Mouse (Mus musculus) lung, postnatal 4 days (tissue): ENCODE measurements around the gene Apopt1.

ENCODE experiments used
- DNase-seq, 2 experiments: peaks; one replicate each; pipeline ENCODE4 v3.0.0; 2021

Gene Apopt1

DNA sequence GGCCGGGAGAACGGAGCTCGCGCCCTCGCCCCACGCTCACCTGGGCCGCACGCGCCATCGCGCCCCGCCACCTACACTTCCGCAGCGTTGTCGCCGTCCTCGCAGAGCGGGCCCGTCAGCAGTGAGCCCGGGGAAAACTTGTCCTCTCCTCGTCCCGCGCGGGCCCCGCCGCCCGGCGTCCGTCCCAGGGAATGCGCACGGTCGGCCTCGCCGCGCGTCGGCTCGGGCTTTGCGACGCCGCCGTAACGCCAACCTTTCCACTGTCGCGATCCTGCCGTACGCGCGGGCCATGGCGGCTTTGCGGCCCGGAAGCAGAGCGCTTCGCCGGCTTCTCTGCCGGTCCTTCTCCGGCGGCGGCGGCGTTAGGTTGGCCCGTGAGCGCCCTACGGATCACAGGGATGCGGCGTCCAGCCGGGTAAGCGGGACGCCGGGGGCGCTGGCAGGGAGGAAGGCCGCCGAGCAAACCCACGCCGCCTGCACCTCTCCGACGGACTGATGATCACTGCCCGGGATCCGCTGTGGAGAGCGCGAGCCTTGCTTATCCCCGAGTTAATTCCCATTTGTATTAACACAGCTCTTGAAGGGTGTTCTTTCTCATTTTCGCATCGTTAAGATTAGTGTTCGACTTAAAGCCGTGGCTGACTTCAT is at the start of gene Apopt1, which contains the start of gene Bag5:
Gene Apopt1 (plus strand): TSS at position 258 of the 648 bp plus-strand sequence.
Gene Bag5 (minus strand): TSS at position 254 of the 648 bp plus-strand sequence.
- peak; percentile 94 to 96 for DNase-seq

DNA sequence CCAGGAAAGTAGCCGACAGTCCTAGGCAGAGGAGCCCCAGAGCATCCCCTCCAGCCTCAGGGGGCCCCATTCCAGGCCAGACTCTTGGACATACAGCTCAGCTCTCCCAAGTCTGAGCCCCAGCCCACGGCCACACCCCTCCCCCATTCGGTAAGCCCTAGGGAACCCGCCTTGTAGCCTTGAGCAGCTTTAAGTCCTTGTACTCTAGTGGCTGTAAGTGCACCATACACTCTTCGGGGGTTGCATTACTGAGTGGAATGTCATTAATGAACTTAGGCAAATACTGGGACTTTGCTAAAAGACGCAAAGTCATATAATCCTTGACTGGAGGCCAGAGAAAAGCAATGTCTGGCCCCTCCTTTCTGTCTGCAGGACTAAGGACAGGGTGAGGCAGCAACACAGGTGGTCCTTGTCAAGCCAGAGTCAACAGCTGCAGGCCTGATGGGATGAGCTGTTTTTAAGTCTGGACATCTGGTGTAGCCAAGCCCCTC is 48.9 kb upstream of the Apopt1 start:
- peak; percentile 66 to 88 for DNase-seq

DNA sequence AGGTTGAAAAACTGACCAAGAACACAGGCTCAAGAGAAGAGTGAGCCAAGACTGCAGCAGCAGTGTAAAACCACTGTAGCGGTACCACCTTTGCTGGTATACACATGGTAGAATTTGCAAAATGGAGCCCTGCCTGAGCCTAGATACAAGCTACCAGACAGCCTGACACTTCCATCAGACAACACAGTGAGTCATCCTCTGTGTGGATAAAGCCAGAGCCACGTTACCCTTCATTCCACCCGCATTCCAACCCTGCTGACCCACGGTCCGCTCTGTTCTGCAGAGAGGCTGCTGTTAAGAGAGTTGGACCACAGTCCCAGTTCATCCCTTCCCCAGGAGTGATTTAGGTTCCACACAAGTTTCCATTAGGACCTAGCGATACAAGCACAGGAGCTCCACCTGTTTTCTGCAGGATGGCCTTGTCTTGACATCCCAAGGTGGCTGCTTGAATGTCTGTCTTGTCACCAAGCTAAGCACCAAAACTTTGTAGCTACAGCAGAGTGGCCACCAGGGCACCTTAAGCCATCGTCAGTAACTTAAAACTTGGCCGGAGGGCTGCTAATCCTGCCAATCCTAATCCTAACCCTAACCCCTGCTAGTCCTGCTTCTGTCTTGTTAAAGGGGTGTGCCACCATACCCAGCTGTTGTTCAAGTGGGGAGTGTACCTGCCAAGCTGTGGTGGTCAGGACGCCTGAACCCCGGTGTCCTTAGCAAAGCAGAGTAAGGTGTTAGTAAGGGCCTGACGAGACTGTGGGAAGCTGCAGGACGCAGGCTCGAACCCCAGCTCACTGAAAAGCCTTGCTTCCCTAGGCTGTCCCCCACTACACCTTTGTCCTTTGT is 47.8 kb upstream of the Apopt1 start:
- no peak for DNase-seq

DNA sequence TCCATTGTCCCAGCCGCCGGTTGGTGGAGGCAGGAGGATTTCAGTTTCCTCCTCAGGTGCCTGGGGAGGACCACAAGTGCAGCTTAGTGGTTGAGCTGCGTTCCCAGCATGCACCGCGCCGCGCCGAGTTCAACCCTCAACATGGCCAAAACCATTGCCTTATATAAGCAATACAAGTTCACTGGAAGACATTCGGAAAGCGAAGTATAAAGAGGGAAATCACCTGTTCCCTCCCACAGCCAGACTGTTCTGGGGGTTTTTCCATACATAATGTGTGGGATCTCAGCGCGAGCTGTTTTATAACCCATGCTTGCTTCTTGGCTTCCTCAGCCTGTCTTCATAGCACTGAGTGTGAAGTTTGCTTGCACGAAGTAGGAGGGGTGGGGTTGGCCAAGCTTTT is 46.7 kb upstream of the Apopt1 start:
- DNase-seq = no peak

DNA sequence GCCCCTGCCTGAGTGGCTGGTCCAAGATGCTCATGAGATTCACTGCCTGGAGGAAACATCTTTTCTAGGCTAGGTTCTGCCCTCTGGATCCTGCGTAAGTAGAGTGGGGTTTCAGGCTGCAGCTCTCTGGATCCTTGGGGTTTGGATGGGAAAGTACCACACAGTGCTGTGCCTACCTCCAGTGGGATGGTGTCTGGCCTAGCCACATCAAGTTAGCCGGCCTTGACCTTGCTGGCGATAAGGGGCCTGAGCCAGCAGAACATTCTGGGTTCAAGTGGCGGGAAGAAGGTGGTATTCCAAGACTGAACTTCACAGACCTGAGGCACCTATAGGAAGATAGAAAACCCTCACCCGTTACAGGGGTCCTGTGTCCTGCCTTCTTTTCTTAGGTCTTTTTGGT is 45.6 kb upstream of the Apopt1 start:
- DNase-seq = no peak

DNA sequence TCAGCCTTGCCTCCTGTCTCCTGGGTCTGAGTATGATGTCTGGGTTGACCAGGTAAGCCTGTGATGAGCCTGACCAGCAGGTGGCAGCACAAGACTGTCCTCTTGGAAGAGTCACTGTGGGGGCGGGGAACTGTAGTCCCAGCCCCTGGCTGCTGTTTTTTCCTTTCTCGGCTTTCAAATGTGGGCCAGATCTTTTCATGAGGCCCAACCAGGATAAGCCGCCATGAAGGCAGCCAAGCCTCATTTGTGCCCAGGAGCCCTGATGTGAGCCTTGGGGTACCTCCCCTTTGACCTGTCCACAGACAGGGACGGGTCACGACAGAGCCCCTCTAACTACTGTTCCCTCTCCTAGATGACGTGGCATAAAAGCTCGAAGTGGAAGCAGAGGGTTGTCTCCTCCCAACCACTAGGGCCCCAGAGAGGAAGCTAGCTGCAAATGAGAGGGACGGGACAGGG is 44.6 kb upstream of the Apopt1 start:
- peak; percentile 91 to 96 for DNase-seq

DNA sequence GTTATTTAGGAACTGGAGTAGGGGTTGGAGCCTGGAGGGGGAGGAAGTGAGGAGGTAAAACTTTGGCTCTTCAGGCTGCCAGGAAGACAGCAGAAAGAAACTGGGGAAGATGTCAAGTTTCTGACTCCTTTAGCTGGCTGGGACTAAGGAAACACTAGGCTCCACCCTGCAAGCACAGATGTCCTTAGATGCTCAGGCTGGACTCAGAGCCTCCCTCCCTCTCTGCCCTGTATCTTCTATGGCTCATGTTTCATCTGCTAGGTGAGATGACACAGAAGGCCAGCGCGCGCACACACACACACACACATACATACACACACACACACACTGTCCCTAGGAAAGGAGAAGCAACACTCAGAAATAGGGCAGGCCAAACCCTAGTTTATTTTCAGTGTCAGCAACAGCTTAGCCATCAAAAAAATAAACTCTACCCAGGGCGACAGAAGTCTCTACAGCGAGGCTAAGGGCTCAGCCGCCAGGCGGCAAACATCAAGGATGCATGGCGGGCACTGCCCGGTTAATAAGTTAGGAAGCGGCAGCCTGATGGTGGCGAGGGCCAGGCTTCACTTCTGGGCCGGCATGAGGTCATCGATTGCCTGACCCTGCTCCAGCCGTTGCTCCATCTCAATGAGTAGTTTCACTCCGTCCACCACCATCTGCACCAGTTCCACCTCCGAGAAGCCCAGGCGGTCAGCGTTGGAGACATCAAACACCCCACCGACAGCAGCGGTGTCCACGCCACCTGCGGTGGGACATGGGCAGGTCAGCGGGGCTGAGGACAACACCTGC is 43.9 kb upstream of the Apopt1 start:
- DNase-seq = peak in 1 of 2 experiments; percentile 44

DNA sequence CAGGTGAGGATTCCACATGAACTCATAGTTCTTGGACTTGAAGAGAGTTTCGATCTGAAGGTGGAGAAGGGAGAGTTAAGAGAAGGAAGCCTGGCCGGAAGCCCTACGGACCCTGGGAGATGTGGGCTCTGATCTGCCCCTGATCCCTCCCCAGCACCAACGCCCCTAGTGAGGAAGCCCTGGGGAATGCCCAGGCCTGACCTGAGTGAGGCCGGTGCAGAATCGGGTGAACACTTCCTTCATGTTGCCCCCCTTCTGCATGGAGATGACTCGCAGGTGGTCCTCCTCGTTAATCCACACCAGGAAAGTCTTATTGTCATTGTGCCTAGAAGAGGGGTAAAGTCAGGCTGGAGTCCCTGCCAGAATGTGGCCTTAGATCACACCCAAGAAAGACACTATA is 43.1 kb upstream of the Apopt1 start:
- DNase-seq = no peak

DNA sequence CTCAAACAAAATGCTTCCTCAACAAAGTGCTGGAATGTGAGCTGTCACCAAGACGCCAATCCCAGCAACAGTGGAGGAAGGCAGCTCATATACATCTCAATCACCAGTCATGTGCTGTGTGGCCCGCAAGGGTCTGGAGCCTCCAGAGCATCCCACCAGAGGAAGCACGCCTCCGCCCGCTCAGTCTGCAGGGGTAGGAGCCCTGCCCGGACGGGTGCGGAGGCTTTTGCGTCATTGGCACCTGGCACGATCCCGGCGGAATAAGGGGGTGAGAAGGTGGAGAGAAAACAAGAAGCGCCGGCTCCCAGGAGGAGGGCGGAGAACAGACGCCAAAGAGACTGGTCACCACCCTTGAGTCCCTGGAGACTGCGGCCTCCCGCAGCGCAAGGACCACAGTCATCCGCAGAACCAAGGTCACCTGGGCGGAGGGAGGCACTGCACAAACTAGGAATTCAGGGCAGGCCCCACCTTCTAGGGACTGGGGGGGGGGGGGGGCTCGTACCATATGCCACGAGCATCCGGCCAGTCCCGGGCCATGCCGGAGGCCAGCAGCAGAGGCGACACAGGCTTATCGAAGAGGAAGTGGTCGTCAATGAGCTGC is 42.6 kb upstream of the Apopt1 start:
- peak; percentile 57 to 64 for DNase-seq

DNA sequence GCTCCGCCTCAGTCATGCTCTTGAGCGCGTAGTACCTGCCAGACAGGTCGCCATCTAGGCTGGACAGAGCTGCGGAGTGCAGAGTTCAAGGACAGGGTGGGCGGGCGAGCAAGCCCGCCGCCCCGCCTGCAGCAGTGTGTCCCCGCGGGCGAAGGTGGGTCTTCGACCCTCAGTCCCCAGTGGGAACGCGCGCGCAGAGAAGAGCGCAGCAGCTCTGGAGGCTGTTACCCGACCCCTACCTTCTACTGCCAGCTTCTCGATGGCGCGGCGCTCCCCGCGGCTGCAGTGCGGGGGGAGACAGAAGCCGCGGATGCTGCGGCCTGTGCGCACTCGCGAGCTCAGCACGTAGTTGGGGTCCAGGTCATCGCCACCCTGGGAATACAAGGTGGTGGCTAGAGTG is 42.1 kb upstream of the Apopt1 start:
- no peak for DNase-seq

DNA sequence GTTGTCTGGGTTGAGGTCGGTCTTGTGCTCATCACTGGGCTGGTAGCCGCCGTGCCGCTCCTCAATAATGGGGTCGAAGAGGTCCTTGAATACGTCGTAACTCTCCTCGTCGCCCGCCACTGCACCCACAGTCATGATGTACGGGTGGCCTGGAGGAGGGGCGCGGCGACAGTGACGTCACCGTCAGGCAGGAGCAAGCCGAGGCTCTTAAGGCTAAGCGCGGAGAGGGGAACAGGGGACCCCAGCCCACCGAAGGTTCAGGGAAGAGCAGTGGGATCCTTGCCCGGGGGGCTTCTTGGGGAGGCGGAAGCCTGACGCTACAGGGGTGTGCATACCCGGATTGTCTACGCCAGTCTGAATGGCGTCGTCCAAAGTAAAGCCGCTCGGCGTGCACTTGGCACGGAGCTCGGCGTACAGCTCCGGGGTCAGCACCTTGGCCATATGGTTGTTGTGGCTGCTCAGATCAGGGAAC is 41.6 kb upstream of the Apopt1 start:
- DNase-seq = peak; percentile 69 to 72

DNA sequence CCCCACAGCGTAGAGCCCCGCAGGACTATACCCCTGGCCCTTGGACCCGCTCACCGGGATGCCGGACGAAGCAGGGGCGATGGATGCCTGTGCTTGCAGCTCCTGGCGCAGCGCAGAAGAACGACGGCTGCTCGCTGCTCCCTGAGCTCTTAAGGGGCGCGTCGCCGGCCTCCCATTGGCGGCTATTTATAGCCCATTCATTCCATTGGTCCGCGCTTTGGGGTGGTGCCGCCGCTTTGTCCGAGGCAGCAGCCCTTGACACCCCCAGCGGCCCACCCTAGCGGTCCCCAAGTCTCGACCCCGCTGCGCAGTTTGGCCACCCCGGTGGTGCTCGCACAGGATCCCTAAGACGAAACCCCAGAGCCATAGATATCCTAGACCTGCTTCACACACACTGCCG is 40.9 kb upstream of the Apopt1 start, which contains the start of gene Ckb:
Gene Ckb (minus strand): TSS at position 163 of the 400 bp plus-strand sequence.
- DNase-seq = peak; percentile 76 to 87

DNA sequence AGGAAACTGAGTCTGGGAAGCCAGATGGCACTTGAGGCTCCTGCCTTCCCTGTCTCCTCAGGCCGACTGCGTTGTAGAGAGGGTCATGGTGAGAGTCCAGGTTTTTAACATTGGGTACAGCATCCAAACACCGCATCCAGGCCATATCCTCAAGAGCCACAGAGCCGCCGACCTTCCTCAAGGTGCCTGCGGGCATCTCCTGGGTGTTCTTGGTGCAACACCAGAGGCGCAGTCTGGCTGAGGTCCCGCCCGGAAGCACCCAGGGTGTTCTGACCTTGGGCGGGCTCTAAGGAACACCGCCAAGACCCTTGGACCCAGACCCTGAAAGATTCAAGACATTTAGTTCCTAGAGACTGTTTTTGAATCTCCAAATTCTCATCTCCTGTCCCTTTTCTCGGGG is 40.5 kb upstream of the Apopt1 start:
- no peak for DNase-seq

DNA sequence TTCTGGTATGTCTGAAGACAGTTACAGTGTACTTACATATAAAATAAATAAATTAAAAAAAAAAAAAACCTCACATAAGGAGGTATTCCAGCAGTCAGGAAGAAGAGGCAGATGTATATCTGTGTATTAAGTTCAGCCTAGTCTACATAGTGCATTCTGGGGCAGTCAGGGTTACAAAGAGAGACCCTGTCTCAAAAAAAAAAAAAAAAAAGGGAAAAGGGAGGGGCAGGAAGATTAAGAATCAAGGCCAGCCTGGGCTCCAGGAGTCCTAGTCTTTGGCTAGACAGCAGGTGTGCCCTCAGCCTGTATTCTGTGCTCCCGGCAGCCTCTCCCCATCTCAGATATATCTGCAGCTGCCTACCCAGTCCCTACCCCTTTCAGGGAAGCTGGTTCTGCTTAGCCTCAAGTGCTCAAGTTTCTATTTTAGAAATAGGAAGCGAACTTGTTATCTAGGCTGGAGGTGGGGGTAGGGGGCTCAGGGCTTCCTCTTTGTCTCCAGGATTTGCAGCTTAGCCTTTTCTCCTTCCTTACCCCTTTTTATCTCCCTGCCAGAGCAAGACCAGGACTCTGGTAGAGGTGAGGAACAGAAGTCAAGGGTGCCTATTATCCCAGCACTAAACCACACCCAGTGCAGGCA is 38.1 kb upstream of the Apopt1 start:
- DNase-seq = no peak

DNA sequence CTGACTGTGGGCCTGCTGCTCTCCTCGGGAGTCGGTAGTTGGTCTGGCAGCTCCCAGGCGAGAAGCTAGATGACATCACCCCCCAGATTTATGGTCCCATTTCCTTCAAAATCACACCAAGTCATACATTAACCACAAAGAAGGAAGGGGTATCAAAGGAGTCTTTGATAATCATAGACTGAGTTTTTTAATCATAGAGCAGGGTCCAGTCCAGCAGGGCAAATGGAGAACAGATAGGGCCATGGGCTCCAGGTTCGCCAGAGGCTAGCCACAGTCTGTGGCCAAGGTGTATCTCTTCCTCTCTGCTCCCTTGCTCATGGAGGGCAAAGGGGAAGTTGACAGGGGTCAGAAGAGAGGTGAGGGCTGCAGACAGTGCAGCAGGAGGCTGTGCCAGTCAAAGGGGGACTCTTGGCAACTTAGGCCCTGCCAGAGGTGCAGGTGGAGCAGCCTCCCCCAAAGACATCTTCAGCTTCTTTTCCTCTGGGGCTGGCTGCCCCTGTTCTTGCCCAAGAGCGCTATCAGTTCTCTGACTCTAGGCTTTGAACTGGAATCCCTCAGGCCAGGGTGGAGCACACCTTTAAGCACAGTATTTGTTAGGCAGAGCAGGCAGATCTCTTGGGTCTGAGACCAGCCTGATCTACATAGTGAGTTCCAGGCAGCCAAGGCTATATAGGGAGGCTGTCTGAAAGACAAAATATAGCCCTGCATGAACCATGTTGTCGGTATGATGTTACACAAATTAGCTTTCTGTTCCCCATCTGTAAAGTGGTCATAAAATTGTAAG is 37.1 kb upstream of the Apopt1 start:
- DNase-seq = no peak

DNA sequence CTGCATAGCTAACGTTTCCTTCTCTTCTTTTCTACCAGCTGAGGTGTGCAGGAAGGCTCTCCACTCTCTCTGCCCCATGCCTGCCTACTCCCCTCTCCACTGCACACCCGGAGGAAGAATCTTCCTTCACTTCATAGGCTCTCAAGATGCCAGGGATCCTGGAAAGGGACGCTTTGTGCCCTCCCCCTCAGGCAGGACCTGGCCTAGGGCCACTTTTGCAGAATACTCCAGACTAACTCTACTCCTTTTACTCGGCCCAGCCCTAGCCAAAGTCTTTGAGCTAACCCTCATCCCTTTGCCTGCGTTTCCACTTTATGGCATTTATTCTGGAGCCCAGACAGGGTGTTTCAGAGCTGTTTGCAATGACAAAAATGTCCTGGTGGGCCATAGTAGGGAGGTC is 35.6 kb upstream of the Apopt1 start:
- DNase-seq = peak in 1 of 2 experiments; percentile 57

DNA sequence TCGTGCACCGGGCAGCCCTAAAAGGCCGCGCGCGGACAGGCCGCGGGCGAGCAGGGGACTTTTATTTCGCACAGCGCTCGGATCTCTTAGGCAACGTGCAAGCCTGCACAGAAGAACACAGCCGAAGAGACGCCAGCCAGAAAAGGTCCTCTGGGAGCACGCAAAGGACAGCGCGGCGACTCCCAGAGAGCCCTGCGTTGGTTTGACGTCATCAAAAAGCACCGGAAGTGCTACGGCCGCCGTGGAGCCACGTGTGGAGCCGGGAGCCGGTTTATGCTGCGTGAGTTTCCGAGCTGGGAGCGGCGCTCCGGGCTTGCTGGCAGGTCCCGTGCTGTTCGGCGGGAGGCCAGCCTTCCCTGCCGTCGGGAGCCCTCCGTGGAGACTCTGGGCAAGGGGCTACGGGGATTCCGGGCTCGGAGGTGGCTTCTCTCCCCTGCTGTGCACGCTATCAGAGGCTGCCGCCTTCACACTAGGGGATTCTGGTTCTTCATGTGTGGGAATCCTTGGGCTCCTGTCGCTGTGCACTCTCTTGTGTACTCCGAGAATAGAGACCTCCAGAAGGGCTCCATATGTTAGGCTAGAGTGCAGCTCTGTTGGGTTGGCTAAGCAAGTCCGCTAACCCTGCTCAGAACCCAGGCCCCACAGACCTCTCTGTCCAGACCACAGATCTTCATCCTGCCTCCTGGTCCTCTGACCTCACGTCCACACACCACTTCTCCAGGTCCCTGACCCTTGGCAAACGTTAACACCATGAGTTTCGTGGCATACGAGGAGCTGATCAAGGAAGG is 35.0 kb upstream of the Apopt1 start, which contains the start of gene Trmt61a:
Gene Trmt61a (plus strand): TSS at position 224 of the 788 bp plus-strand sequence.
- peak; percentile 92 for DNase-seq

DNA sequence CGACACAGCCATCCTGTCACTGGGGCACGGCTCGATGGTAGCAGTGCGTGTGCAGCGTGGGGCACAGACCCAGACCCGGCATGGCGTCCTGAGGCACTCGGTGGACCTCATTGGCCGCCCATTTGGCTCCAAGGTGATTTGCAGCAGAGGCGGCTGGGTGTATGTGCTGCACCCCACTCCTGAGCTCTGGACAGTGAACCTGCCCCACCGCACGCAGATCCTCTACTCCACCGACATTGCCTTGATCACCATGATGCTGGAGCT is 34.5 kb upstream of the Apopt1 start:
- DNase-seq = no peak

DNA sequence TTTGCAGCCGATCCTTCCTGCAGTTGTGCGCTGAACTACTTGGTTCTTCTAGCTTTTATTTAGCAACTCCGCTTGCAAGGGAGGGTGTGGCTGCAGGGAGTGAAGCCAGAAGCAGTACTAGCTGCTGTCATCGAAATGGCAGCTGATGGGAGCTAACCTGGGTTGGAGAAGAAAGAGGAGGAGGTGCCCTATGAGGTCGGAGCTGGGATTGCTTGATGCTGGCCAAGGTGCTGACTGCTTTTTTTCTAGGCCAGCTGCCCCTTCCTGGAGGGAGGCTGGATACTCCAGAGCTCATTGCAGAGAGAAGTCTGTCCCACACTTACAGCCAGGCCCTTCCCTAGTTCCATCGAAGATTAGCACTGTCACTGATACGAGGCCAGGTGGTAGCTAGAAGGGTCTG is 34.1 kb upstream of the Apopt1 start:
- DNase-seq = no peak

DNA sequence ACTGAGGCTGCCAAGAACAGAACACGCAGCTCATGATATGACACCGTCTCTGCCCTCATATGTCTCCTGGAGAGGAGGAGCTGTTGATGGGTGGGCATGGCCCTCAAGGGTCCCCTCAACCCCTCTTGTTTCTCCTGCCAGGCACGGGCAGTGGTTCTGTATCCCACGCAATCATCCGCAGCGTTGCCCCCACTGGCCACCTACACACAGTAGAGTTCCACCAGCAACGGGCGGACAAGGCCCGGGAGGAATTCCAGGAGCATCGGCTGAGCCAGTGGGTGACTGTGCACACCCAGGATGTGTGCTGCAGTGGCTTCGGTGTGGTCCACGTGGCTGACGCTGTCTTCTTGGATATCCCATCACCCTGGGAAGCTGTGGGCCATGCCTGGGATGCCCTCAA is 32.4 kb upstream of the Apopt1 start:
- DNase-seq = no peak
